Mouse (Mus musculus) granulocyte monocyte progenitor cell, adult 5-6 weeks (primary cell): ENCODE results near the gene Fig4. TPM values are rescaled to one million over a fixed set of nuclear protein-coding genes. Genes with fewer than 3 reads are reported as not detected.

Source experiments
- ATAC-seq: replicated peaks from 2 replicates; pipeline ENCODE4 v1.8.0; 2016; ENCODE audit warnings: mild to moderate bottlenecking, moderate TSS enrichment, inconsistent platforms; ENCODE audit not compliant: poor library complexity, severe bottlenecking
- total RNA-seq, 2 experiments: library from RNA; stranded (forward) in 1 of 2; stranded (reverse) in 1 of 2; fragments of 200-712, 200-1000 nt in 1 of 2; fragments of >200 nt in 1 of 2; fragmentation: Nextera tagmentation in 1 of 2; gene quantifications; 2 replicates each; pipeline ENCODE4 v1.2.3; 2014 to 2017

Fig4 gene
- total RNA-seq, 2 experiments from 2014 or later, result 28.1 to 48.5 TPM

- no peak for ATAC-seq
These were observed 152.0 kb downstream of the Fig4 start for GRCm38 (mm10) chr10:41151021-41151420.

- ATAC-seq, result no peak
These were observed 152.6 kb downstream of the Fig4 start for GRCm38 (mm10) chr10:41150496-41150895.

GRCm38 (mm10) chr10:41149307-41149706 is 153.8 kb downstream of the Fig4 start:
- no peak for ATAC-seq

GRCm38 (mm10) chr10:41146141-41146540 is 156.9 kb downstream of the Fig4 start:
- ATAC-seq, result no peak

Other genes with a start within 250 kb of the Fig4 start
- gene Gpr6, start 231.0 kb downstream of the Fig4 start, total RNA-seq (2014; fragmentation: Nextera tagmentation), result not detected in 2 replicates
- gene Gpr6, start 231.0 kb downstream of the Fig4 start, total RNA-seq (2017), result not detected in 2 replicates
- gene Ak9, start 720 bp upstream of the Fig4 start, total RNA-seq (2014; fragmentation: Nextera tagmentation), result not detected in 2 replicates
- gene Ak9, start 720 bp upstream of the Fig4 start, total RNA-seq (2017), result not detected in 2 replicates
- gene Zbtb24, start 147.1 kb upstream of the Fig4 start, total RNA-seq (2014; fragmentation: Nextera tagmentation), result 11.4 and 14.1 TPM in 2 replicates
- gene Zbtb24, start 147.1 kb upstream of the Fig4 start, total RNA-seq (2017), result 17.2 and 18.1 TPM in 2 replicates
- gene Mical1, start 173.1 kb upstream of the Fig4 start, total RNA-seq (2014; fragmentation: Nextera tagmentation), result 74.8 and 105 TPM in 2 replicates
- gene Mical1, start 173.1 kb upstream of the Fig4 start, total RNA-seq (2017), result 32.2 and 49.3 TPM in 2 replicates
- gene Smpd2, start 187.1 kb upstream of the Fig4 start, total RNA-seq (2014; fragmentation: Nextera tagmentation), result 23.0 and 24.4 TPM in 2 replicates
- gene Smpd2, start 187.1 kb upstream of the Fig4 start, total RNA-seq (2017), result 10.1 and 13.0 TPM in 2 replicates
- not detected in 2 replicates for gene Ppil6, start 187.2 kb upstream of the Fig4 start, total RNA-seq (2014; fragmentation: Nextera tagmentation)
- not detected in 2 replicates for gene Ppil6, start 187.2 kb upstream of the Fig4 start, total RNA-seq (2017)
- 140 and 168 TPM in 2 replicates for gene Cd164, start 216.2 kb upstream of the Fig4 start, total RNA-seq (2014; fragmentation: Nextera tagmentation)
- 169 and 206 TPM in 2 replicates for gene Cd164, start 216.2 kb upstream of the Fig4 start, total RNA-seq (2017)